Mouse (Mus musculus) ES-E14 (cell line): ENCODE results near the gene Efcab2.

Source experiments
- CHD2 ChIP-seq: IDR thresholded peaks from 2 replicates; pipeline ENCODE4 v1.6.1; 2014; ENCODE audit warnings: mild to moderate bottlenecking, low read depth, low read length, inconsistent platforms
- HCFC1 ChIP-seq: IDR thresholded peaks from 2 replicates; pipeline ENCODE4 v1.6.1; 2012; ENCODE audit warnings: low read length, inconsistent platforms, borderline replicate concordance; ENCODE audit not compliant: insufficient read depth
- ZC3H11A ChIP-seq: IDR thresholded peaks from 2 replicates; pipeline ENCODE4 v1.6.1; 2012; ENCODE audit warnings: low read depth, mild to moderate bottlenecking, inconsistent platforms, low read length, borderline replicate concordance
- ZNF384 ChIP-seq: IDR thresholded peaks from 2 replicates; pipeline ENCODE4 v1.6.1; 2012; ENCODE audit warnings: low read depth, low read length, inconsistent platforms

DNA sequence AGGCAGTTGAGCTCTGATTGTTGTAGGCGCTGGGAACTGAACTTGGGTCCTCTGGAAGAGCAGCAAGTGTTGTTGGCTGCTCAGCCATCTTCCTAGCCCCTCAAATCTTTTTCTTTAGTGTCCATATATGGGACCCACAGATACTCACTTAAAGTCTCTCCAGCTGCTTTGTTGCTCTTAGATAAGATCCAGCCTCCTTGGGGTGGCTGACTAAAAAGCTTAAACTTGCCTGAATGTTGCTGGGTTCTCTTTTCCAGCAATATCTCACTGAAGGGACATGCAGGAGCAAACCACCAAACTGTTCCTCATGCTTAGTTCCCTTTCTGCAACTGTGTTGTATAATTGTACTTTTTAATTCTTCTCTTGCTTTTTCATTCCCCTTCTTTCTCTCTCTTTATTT lies 17.8 kb downstream of the Efcab2 start:
- TF ChIP-seq ZC3H11A (no peak), HCFC1 (no peak), ZNF384 (no peak), CHD2 (no peak)
